Mouse (Mus musculus) lung, postnatal 14 days (tissue): ENCODE measurements around the gene Hoxb8.
A peak's percentile ranks its signal among the peaks of the same experiment; 100 is the strongest.

Source experiments
- DNase-seq: peaks from one replicate; pipeline ENCODE4 v3.0.0; 2021

Hoxb8 gene

DNA sequence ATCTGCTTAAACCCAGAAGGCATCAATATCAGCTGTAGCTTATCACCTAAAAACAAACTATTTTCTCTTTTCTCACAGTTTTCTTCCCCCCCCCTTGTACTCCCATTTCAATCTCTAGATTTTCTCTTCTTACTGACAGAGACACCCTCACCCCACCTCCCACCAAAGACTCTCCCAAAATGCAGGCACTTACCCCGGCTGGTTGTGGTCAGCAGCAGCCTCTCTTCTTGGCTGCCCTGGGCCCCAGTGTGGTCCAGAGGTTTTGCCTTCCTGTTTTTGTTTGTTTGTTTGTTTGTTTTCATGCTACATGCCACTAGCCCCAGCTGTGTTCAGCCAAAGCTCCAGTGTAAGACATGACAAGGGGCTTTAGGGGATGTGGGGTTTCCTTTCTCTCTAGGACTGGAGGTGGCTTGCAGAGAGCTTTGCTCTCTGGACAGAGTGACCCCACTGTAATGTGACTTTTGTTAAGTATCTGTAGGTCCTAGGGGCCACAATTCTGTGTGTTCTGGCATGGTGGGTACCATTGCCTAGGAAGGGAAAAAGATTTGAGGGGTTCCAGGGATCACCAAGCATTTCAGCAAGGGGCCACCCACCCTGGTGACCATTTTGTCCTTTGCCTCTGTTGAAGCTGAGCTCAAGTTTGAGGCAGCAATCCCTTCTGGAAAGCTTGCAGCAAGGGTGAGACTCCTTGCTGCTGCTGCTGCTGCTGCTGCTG, 13.5 kb upstream of the Hoxb8 start:
- no peak for DNase-seq

DNA sequence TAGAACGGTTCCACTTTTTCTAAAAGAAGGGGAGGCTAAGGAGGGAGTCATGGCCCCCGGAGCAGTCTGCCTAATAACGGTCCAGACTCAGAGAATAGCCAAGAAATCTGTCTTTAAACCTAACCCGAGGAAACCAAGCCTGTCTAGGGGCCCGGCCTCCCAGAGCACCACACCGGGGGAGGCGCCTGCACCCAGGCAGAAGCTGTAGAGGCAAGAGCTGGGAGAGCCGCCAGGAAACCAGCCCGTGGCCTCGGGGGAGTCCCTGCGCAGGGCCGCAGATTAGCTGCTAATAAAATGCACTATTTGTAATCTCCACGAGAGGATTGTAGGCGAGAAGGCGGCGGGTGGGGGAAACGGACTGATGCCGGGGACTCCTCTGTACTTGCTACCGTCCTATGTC, 11.8 kb upstream of the Hoxb8 start:
- no peak for DNase-seq

DNA sequence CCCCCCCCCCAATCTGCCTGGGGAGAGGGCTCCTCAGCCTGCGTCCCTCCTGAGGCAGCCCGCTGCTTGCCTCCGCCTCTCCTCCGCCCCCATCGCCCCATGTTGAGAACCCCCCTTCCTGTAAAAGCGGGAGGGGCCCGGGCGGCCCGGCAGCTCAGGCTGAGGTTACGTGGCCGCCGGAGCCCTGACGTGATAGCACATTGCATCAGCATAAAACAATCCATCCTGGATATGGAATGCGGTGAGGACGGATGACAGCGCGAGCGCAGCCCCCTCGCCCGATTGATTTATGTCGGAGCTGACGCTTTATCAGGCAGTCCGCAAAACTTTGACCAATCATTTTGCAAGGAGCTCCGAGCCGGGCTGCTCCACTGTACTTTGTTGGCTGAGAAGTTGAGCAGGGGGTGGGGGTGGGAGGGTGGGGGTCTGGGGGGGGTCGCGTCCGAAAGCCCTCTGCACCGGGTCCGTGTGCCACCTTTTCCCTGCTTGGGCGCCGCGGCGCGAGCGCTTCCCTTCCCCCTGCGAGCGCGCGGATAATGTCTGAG, 10.6 kb upstream of the Hoxb8 start, which contains the start of gene Hoxb9:
TSS of gene Hoxb9 (plus strand) at position 462 of the 545 bp plus-strand sequence.
- DNase-seq = no peak

DNA sequence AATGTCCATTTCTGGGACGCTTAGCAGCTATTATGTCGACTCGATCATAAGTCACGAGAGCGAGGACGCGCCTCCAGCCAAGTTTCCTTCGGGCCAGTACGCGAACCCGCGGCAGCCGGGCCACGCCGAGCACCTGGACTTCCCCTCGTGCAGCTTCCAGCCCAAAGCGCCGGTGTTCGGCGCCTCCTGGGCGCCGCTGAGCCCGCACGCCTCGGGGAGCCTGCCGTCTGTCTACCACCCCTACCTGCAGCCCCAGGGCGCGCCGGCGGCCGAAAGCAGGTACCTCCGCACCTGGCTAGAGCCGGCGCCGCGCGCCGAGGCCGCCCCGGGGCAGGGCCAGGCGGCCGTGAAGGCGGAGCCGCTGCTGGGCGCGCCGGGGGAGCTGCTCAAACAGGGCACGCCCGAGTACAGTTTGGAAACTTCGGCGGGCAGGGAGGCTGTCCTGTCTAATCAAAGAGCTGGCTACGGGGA, 10.1 kb upstream of the Hoxb8 start:
- DNase-seq = no peak

DNA sequence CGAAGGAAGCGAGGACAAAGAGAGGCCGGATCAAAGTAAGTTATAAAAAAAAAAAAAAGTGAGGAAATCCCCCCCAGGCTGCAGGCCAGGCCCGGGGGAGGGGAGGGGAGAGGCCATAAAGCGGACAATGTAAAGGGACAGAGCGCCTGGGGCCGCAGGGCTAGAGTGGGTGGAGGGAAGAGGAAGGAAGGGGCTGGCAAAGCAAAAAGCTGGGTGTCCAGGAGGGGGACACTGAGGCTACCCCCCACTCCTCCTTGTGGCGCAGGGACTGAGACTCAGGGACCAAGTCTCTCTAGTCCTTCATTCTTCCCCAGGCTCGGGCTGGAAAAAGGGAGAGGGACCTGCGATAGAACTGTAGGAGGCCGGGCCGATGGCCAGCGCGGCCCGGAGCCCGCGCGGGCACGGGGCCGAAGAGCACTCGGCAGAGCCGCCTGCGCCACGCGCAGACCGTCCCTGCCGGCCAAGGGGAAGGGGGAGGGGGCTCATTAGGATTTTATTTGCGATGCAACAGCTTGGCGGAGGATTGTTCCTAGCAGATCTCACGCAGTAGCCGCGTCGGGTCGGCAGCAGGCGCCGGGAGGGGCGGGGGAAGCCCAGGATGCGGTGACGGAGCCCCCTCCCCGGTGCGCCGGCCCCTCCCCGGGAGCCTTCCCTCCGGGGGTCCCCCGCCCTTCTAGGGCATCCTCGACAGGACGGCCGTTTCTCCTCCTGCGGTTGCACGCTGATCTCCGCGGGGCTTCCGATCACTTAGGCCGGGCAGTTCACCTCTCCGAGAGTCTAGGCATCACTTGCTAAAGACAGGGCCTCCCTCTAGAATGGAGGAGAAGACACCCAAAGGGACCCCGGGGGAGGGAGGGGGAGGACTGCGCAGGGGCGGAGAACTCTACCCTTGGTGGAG, 9.4 kb upstream of the Hoxb8 start:
- DNase-seq = no peak

DNA sequence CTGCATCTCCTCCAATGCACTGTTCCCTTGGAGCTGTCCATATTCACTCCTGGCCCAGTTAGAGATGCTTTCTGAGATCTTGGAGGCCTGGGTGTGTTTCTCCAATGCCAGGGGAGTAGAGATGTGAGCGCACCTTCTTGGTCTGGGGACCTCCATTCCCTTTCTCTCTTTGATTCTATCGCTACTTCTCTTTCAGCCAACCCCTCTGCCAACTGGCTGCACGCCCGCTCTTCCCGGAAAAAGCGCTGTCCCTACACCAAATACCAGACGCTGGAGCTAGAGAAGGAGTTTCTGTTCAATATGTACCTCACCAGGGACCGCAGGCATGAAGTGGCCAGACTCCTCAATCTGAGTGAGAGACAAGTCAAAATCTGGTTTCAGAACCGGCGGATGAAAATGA, 7.3 kb upstream of the Hoxb8 start:
- DNase-seq = no peak

DNA sequence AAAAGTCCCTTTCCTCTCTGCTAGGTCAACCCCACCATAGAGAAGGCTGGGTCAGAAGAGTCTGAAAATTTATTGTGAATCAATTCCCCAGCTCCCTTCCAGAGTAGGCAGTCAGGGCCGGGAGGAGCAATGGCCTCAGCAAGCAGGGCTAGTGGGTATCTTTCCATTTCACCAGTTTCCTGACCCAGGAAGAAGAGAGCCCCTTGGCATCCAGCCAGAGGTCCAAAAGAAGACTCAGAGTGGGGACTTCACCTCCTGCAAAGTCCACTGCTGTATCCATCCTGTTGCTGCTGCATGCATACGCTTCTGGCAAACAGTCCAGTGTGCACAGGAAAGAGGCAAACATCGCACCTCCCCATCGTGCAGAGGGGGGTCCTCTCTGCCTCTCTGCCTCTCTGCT, 5.8 kb upstream of the Hoxb8 start:
- DNase-seq = no peak

DNA sequence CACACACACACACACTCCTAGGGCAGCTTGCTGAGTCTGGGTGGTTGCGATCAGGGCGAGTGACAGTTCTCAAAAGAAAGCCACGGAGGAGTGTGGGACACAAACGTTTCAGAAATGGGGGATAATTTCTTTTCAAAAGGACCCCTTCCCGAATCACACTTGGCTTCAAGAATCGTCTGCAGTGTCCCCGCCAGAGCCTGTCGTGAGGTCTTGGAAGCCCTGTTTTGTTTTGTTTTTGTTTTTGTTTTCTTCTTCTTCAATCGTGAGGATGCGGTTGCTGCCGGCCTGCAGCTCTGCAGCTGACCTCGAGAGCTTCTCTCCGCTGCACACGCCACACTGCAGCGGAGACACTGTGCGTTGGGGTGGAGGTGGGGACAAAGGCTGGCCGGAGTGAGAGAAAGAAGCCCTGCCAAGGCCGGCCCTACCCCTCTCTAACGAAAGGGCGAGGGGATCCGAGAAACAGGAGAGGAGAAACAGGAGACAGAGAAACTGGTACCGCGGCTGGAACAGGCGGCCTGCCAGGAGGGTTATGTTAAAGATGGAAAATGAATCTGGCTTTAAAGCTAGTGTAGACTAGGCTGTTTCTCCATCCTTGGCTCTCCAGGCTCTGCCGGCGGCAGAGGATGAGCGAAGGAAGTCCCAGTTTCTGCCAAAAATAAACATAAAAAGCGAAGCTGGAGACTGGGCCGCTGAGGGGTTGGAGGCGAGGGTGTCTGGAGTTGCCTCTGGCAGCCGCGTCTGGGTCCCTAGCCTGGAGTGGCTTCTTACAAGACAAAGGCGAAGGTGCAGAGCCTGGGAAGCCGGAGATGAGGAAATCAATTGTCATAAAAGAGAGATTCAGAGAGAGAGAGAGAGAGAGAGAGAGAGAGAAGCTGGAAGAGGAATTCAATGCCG, 4.3 kb upstream of the Hoxb8 start:
- DNase-seq = no peak

DNA sequence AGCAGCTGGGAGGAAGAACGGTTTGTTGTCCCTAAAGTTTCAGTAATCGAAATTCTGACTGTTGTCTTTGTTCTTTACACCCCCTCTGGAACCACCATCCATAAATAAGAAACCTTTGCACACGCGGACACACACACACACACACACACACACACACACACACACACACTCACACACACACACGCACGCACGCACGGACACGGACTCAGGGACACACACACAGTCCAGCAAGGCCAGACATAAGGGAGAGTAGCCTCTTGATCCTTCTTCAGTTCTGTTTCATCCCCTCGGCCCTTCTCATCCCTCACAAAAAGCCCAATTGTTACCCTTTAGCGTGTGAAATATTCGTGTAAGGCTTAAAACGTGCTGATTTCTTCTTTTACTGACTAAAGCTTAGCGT, 3.4 kb upstream of the Hoxb8 start:
- DNase-seq = no peak

DNA sequence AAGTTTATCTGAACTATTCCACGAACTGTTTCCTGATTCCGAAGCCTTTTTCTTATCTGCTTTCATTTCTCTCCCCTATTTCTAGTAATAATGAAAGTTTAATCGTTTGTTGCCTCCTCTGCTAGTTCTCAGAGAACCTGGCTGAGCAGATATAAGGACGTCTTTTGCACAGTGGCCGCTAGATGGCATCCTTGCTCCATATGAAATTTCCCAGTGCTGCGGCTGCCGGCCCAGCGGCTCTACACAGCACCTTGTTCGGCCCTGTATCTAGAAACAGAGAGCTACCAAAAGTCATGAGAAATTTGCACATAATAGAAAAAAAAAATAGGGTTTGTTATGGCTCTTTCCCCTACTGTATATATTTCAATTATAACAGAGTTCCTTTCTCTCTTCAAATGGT, 2.9 kb upstream of the Hoxb8 start:
- peak; percentile 92 for DNase-seq

DNA sequence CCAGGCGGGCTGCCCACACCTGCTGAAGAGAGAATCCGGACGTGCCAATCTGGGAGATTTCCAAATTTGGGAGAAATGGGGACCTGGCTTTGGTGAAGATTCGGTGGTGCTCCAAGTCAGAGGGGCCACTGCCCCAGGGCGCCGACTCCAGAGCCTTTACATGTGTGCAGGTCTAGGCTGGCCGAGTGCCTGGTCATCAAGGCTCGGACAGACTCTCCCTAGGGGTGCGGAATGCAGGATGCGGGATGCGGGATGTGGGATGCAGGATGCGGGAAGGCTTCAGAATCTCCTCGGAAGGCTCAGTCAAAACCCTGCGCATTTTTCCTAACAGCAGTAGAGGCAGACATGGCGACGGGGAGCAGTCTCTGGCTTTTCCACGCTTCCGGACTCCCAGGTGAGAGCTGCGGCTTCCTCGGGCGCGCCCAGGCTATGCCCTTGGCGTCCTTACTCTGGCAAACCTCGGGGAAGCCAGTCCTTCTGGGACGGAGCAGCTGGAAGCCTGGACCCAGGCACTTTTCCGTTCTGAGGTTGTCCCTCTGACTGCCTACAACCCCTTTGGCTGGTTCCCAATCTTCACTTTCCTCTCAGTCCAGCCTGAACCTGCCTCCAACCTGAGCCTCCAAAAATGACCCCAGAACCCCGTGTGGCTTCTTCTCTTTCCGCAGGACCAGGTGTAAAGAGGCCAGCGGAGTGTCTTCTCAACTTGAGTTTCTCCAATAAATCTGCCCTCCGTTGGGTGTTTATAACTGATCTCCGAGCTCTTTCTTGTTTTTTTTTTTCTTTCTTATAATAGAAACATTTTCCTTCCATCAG, 2.1 kb upstream of the Hoxb8 start:
- DNase-seq = no peak

DNA sequence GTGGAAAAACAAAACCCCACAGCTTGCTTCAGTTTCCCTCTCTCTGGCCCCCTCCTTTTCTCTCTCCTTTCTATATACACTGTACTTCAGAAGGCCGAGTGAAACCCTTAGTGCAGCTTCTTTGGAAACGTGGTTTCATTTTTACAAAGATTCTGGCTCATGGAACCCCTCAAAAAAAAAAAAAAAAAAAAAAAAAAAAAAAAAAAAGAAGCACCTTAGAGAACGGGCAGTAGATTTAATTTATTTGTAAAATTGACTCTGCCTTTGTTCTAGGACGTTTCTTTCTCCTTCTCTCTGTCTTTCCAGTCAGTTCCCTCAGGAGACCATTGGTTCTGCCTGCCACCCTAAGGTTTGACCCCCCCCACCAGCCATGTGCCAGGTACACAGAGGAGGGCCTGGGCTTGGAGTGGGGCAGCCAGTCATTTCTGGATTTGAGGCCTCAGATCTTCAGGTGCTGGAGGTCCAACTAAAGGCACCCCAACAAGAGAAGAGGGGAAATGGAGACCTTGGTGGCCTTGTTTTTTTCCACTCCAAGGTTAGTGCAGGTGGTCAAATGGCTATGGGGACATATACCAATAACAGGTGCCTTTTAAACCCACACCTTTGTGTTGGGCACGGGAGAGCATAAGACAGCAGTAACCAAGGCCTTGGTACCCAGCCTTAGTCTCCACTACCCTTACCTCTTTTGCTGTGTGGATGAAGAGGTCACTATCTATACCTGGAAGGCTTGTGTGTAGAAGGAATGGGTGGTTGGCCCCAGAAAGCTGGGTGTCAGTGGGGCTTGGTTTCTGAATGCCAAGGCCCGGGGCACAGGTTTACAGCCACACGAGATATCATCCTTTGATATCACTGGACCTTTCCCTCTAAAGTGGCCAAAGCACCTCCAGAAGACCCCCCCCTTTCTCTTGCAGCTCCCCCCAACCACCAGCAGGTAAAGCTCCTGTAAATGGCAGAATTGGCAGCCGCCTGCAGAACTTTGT, 1.0 kb upstream of the Hoxb8 start:
- DNase-seq = no peak

DNA sequence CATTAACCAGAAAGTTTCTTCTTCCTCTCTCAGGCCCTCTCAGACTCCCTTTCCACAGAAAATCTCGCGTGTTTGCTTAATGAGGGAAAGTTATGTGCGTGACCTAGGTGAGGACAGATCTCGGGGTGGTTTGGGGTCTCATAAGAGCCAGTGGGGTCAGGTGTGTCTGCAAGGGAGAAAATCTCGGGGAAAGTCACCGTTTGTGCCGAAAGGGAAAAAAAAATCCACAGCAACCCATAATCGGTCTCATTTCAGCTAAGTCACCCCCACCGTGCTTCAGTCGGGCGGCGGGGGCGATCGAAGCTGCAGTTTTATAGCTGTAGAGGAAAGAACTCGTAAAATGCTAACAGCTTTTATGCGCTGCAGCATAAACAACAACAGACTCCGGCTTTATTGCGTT, 309 bp upstream of the Hoxb8 start:
- DNase-seq = no peak

DNA sequence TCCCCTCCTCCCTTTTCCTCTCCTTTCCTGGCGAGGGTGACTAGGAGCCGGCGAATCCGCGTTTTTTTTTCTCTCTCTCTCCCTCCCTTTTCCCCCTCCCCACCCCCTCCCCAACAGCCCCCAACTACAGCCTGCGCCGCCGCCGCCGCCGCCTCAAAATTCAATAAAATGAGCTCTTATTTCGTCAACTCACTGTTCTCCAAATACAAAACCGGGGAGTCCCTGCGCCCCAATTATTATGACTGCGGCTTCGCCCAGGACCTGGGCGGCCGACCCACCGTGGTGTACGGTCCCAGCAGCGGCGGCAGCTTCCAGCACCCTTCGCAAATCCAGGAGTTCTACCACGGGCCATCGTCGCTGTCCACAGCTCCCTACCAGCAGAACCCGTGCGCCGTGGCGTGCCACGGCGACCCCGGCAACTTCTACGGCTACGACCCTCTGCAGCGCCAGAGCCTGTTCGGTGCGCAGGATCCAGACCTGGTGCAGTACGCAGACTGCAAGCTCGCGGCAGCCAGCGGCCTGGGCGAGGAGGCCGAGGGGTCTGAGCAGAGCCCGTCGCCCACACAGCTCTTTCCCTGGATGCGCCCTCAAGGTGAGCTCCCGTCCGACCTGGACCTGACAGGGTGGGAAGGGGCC, 1.2 kb downstream of the Hoxb8 start:
- no peak for DNase-seq

DNA sequence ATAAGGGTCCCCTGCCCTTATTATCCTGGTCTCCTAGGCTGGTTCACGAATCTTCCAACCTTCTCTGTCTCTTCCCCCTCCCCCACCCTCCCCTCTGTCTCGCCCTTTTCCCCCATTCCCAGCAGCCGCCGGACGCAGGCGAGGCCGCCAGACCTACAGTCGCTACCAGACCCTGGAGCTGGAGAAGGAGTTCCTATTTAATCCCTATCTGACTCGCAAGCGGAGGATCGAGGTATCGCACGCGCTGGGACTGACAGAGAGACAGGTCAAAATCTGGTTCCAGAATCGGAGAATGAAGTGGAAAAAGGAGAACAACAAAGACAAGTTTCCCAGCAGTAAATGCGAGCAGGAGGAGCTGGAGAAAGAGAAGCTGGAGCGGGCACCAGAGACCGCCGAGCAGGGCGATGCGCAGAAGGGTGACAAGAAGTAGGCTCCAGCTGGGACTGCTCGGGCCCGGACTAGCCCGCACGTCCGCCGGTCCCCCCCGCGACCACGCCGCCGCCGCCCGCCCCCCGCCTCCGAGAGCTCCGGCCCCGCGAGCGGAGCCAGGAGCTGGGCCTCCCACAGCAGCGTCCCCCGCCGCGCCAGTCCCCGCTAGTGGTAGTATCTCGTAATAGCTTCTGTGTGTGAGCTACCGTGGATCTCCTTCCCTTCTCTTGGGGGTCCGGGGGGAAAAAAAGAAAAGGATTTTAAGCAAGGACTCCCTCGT, 2.5 kb downstream of the Hoxb8 start:
- DNase-seq = peak; percentile 63

DNA sequence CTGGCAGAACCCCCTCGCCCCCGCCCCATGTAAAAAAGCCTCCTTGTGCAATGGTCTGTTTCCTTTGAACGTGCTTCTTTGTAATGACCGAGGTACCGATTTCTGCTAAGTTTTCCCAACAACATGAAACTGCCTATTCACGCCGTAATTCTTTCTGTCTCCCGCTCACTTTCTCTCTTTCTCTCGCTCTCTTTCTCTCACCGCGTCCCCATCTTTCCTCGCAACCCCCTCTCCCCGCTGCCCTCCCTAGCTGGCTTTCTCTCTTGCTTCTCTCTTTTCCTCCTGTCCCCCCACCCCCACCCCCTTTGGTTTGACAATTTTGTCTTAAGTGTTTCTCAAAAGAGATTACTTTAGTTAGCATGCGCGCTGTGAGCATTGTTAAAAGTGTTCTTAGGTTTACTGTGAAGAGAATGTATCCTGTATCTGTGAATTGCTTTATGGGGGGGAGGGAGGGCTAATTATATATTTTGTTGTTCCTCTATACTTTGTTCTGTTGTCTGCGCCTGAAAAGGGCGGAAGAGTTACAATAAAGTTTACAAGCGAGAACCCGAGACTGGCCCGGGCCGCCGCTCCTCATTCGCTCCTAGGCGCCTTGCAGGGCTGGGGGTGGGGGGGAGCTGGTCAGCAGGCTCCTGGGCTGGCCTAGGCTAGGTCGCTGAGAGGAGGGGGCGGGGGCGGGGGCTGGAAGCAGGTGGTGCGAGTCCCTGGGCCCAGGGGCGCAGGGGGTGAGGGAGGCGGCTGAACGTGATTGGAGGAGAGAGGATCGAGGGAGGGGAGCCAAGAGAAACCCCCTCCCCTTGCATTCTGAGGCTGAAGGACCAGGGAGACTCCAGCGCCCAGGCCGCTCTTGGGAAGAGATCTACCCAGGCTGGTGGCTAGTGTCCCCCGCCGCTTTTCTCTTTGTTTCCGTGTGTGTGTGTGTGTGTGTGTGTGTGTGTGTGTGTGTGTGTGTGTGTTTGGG, 3.3 kb downstream of the Hoxb8 start:
- DNase-seq = no peak

DNA sequence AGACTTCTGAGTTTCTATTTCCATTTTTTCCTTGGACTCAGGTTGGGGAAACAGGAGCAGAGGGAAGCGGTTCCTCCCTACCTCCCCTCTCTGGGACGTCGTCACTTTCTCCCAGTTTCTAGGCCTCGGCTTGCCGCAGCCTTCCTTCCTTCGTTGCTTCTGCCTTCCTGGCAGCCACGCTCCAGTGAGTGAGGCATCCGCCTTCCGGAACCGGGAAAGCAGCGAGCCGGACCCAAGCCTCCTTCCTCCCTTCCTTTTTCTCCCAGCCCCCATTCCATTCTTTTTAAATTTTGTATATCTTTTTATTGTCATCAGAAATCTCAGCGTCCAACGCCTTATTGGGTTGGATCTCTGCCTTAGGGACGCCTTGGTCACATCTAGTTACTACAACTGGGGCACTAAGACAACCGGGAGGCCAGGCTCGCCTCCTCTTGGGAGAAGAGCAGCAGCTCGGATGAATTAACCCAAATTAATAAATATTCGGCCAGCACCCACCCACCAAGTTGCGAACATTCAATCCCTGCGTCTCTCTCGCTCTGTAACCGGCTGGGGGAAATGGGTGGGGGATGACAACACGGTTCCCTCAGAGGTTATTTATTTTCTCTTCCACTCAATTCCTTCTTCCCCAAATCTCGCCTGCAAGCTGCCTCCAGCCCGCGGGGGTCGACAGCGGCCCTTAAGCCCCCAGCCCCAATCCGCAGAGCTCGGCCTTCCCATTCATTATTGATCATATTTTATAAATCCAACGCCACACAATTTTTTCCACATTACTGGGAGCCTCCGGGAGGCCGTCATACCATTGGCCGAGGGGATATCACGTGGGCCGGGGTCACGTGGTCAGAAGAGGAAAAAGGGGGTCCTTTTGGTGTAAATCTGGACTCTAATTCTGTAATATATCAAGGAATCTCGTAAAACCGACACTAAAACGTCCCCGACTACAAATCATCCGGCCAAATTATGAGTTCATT, 4.3 kb downstream of the Hoxb8 start, which contains the start of gene Hoxb7:
TSS of gene Hoxb7 (plus strand) at position 853 of the 968 bp plus-strand sequence.
- DNase-seq = peak; percentile 62
